Mouse (Mus musculus) ES-Bruce4 (cell line): ENCODE data around the gene Slc39a1. TPM values are rescaled to one million over a fixed set of nuclear protein-coding genes. Genes with fewer than 3 reads are reported as not detected.

Source experiments
- H3K27ac ChIP-seq: 2 replicates; pipeline ENCODE4 v1.5.1; 2012; ENCODE audit warnings: low read length, inconsistent platforms; ENCODE audit not compliant: insufficient read depth
- H3K27me3 ChIP-seq: 2 replicates; pipeline ENCODE4 v1.6.1; 2012; ENCODE audit warnings: mild to moderate bottlenecking, low read length, inconsistent platforms; ENCODE audit not compliant: control insufficient read depth, poor library complexity, insufficient read depth, severe bottlenecking
- H3K36me3 ChIP-seq: 2 replicates; pipeline ENCODE4 v1.6.1; 2012; ENCODE audit warnings: inconsistent platforms, mild to moderate bottlenecking, low read length, moderate library complexity; ENCODE audit not compliant: control insufficient read depth, poor library complexity, insufficient read depth, severe bottlenecking
- H3K4me1 ChIP-seq: one replicate; pipeline ENCODE4 v1.8.1; 2011; ENCODE audit warnings: low read length; ENCODE audit not compliant: control insufficient read depth, insufficient read depth
- H3K4me3 ChIP-seq: 2 replicates; pipeline ENCODE4 v1.5.1; 2011; ENCODE audit warnings: low read depth, mild to moderate bottlenecking, low read length
- H3K9ac ChIP-seq: 2 replicates; pipeline ENCODE4 v1.6.1; 2012; ENCODE audit warnings: low read depth, mild to moderate bottlenecking, inconsistent platforms; ENCODE audit not compliant: poor library complexity, severe bottlenecking
- H3K9me3 ChIP-seq: replicated peaks from 2 replicates; pipeline ENCODE4 v1.6.1; 2012; ENCODE audit warnings: mild to moderate bottlenecking, low read length, inconsistent platforms; ENCODE audit not compliant: control insufficient read depth, poor library complexity, insufficient read depth, severe bottlenecking
- CTCF ChIP-seq: IDR thresholded peaks from one replicate; pipeline ENCODE4 v1.8.1; 2011; ENCODE audit warnings: low read depth, low read length
- EP300 ChIP-seq: IDR thresholded peaks from 2 replicates; pipeline ENCODE4 v1.6.1; 2011; ENCODE audit warnings: low read depth, low read length; ENCODE audit not compliant: insufficient read depth
- POLR2A ChIP-seq: IDR thresholded peaks from one replicate; pipeline ENCODE4 v1.8.1; 2011; ENCODE audit warnings: low read length; ENCODE audit not compliant: insufficient read depth
- polyA plus RNA-seq: library from polyadenylated mRNA; stranded (reverse); fragments of >200 nt; gene quantifications from 2 replicates; pipeline ENCODE4 v1.2.4, GENCODE M21; 2011; ENCODE audit warnings: low read depth; ENCODE audit not compliant: missing spikeins, insufficient read depth, insufficient read length

Slc39a1 gene
- 60.5 and 62.4 TPM in 2 replicates for polyA plus RNA-seq

DNA sequence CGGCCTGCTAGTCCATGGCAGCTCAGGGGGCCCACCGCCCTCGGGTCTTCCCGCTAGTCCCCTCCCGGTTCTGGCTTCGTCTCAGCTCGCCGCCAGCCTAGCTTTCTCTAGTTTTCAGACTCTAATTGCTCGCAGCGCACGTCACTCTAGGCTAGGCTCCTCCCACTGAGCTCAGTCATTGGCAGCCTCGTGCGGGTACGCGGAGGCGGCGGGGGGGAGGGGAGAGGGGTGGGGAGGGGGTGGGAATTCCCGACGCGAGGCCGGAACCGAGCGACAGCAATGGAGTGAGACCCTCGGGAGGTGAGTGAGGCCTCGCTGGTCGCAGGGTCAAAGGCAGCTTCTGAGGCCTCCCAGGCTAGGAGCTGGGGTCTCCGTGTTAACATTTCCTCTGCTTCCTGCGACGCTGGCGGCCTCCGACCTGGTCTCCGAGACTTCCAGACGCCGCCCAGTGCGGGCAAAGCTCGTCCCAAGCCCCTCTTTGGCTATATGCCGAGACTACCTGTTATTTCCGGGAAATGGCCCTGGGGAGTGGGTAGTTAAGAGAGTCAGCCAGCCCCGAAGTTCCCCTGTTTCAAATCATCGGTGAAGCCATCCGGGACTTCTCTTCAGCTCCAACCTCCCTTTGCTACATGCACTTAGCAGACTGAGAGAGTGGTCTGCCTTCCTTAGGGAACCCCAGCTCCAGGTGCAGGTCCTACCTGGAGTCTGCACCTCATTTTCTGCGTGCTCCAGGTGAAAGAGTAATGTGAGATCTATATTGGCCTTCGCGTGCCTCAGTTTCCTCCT lies at the start of gene Slc39a1:
Gene Slc39a1, plus strand, starts transcription at position 213 of the 786 bp plus-strand sequence.
- peak; percentile 61 for TF ChIP-seq POLR2A
- TF ChIP-seq CTCF, result no peak
- Histone ChIP-seq H3K36me3 (peaks cover 10% of the 10 kb centered on the region; the same call in 1 of the 2 replicates), H3K4me1 (no peaks in the 10 kb centered on the region), H3K27ac (peak within 1 kb of the TSS; percentile 92), H3K9me3 (no peaks in the 10 kb centered on the region), H3K27me3 (no peaks in the 10 kb centered on the region), H3K9ac (peak within 1 kb of the TSS; percentile 86), H3K4me3 (peak within 1 kb of the TSS; percentile 96)

GRCm38 (mm10) chr3:90202884-90203283 lies 45.1 kb upstream of the Slc39a1 start:
- no peak for TF ChIP-seq EP300
- TF ChIP-seq POLR2A, result no peak
- no peak for TF ChIP-seq CTCF
- Histone ChIP-seq H3K9ac (no peak overlapping the region), H3K9me3 (no peaks in the 10 kb centered on the region), H3K4me3 (no peak overlapping the region), H3K27me3 (no peaks in the 10 kb centered on the region), H3K36me3 (peaks cover under 1% of the 10 kb centered on the region; the same call in 1 of the 2 replicates), H3K4me1 (no peaks in the 10 kb centered on the region), H3K27ac (no peak overlapping the region)

DNA sequence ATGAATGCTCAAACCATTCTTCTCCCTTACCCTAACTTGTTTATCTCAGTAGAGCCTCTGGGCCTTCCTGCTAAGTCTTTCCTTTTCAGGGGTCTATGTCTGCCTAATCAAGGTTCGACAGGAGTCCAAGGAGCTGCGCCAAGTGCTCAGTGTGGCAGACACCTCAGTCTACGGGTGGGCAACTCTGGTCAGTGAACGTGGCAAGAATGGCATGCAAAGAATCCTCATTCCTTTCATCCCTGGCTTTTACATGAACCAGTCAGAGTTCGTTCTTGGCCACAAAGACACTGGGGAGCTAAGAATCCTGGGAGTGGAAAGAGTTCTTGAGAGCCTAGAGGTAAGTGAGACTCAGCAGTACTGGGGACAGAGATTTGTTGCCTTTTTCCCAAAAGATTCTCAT lies 44.4 kb upstream of the Slc39a1 start:
- no peaks in the 10 kb centered on the region for H3K4me1 ChIP-seq

DNA sequence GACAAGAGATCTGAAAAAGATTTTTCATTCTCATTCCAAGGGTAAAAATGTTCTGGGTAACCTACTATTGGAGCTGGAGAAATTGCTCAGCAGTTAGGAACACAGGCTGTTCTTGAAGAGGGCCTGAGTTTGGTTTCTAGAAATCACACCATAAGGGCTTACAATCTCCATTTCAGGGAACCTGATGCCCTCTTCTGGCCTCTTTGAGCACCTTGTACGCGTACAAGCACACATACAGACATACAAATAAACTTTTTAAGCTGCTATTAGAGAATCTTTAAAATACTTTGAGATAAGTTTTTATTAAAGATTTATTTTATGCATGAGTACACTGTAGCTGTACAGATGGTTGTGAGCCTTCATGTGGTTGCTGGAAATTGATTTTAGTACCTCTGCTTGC lies 43.4 kb upstream of the Slc39a1 start:
- no peaks in the 10 kb centered on the region for H3K4me1 ChIP-seq
- H3K27ac ChIP-seq, result no peak overlapping the region
- no peaks in the 10 kb centered on the region for H3K27me3 ChIP-seq
- peaks cover 17% of the 10 kb centered on the region for H3K36me3 ChIP-seq
- no peak overlapping the region for H3K4me3 ChIP-seq
- no peak for TF ChIP-seq CTCF
- TF ChIP-seq EP300, result no peak
- no peak for TF ChIP-seq POLR2A
- no peak overlapping the region for H3K9ac ChIP-seq
- no peaks in the 10 kb centered on the region for H3K9me3 ChIP-seq

More for the DNA sequence above, 44.4 kb upstream of the Slc39a1 start:
- Histone ChIP-seq H3K27me3 (no peaks in the 10 kb centered on the region), H3K9me3 (no peaks in the 10 kb centered on the region), H3K9ac (no peak overlapping the region), H3K4me3 (no peak overlapping the region), H3K27ac (no peak overlapping the region), H3K36me3 (peaks cover 7% of the 10 kb centered on the region)
- TF ChIP-seq CTCF (no peak), EP300 (no peak), POLR2A (no peak)

- TF ChIP-seq EP300, result no peak
- no peak for TF ChIP-seq POLR2A
- no peak for TF ChIP-seq CTCF
- Histone ChIP-seq H3K9me3 (no peaks in the 10 kb centered on the region), H3K27ac (no peak overlapping the region), H3K4me3 (no peak overlapping the region), H3K36me3 (peaks cover 49% of the 10 kb centered on the region), H3K9ac (no peak overlapping the region), H3K27me3 (no peaks in the 10 kb centered on the region), H3K4me1 (no peaks in the 10 kb centered on the region)
Observed at GRCm38 (mm10) chr3:90208662-90209061, 39.3 kb upstream of the Slc39a1 start.

- no peaks in the 10 kb centered on the region for H3K27me3 ChIP-seq
- H3K27ac ChIP-seq, result peak overlapping the region; percentile 26; the same call in 1 of the 2 replicates
- H3K4me3 ChIP-seq, result no peak overlapping the region
- H3K9ac ChIP-seq, result 0 out of 2 replicates have a peak overlapping the region, but pooled peaks have one; percentile 34
- TF ChIP-seq CTCF (no peak), POLR2A (no peak), EP300 (no peak)
- H3K36me3 ChIP-seq, result peaks cover 49% of the 10 kb centered on the region
- no peaks in the 10 kb centered on the region for H3K4me1 ChIP-seq
- no peaks in the 10 kb centered on the region for H3K9me3 ChIP-seq
Observed at GRCm38 (mm10) chr3:90209908-90210566, 37.9 kb upstream of the Slc39a1 start.
